Mouse (Mus musculus) lung, embryonic 16.5 days (tissue): ENCODE measurements around the gene Ugt1a10. TPM values are rescaled to one million over a fixed set of nuclear protein-coding genes. Genes with fewer than 3 reads are reported as not detected.

Experiments used
- ATAC-seq: fragments of 200-750 bp; cut with Nextera tagmentation; 2 replicates; pipeline ENCODE4 v1.8.0; 2017; ENCODE audit warnings: low read depth, mild to moderate bottlenecking, moderate library complexity
- H3K27ac ChIP-seq: fragments of 300-500 bp; sonication (generic); 2 replicates; pipeline ENCODE4 v1.5.1; 2014; ENCODE audit warnings: mild to moderate bottlenecking, control low read depth, low read length
- H3K27me3 ChIP-seq: fragments of 300-500 bp; sonication (generic); 2 replicates; pipeline ENCODE4 v1.6.1; 2014; ENCODE audit warnings: low read depth, low read length, mixed read lengths; ENCODE audit not compliant: control insufficient read depth, insufficient read depth
- H3K36me3 ChIP-seq: fragments of 300-500 bp; sonication (generic); 2 replicates; pipeline ENCODE4 v1.6.1; 2014; ENCODE audit warnings: low read length; ENCODE audit not compliant: control insufficient read depth, insufficient read depth
- H3K4me1 ChIP-seq: fragments of 300-500 bp; sonication (generic); replicated peaks from 2 replicates; pipeline ENCODE4 v1.6.1; 2014; ENCODE audit warnings: low read length, mixed read lengths; ENCODE audit not compliant: control insufficient read depth, insufficient read depth
- H3K4me2 ChIP-seq: fragments of 300-500 bp; sonication (generic); 2 replicates; pipeline ENCODE4 v1.6.1; 2014; ENCODE audit warnings: low read depth, low read length, control low read depth
- H3K4me3 ChIP-seq: fragments of 300-500 bp; sonication (generic); 2 replicates; pipeline ENCODE4 v1.5.1; 2014; ENCODE audit warnings: mild to moderate bottlenecking, low read length, control low read depth
- H3K9ac ChIP-seq: fragments of 300-500 bp; sonication (generic); 2 replicates; pipeline ENCODE4 v1.6.1; 2014; ENCODE audit warnings: low read length, control low read depth
- H3K9me3 ChIP-seq: fragments of 300-500 bp; sonication (generic); 2 replicates; pipeline ENCODE4 v1.6.1; 2016; ENCODE audit warnings: low read length; ENCODE audit not compliant: control insufficient read depth
- WGBS: fragments of 180-500 bp; shearing (Covaris S2); extraction: QIAGEN DNeasy Blood & Tissue Kit; methylation state at CpG from one replicate; pipeline ENCODE4 v1.1.7; 2014; 5-methylcytosine and 5-hydroxymethylcytosine counted together
- polyA plus RNA-seq: library from polyadenylated mRNA; unstranded; fragments of >200 nt; fragmentation: Nextera tagmentation; extraction: Ambion mirVana; gene quantifications from 2 replicates; pipeline ENCODE4 v1.2.1, GENCODE M21; 2015

Ugt1a10 gene
- polyA plus RNA-seq, 1 experiment from 2014 or later = not detected

- H3K4me1 ChIP-seq = no peaks in the 10 kb centered on the region
- ATAC-seq = no peak
- H3K36me3 ChIP-seq = peaks cover 72% of the 10 kb centered on the region
- H3K4me2 ChIP-seq = no peak overlapping the region
- no peak overlapping the region for H3K27ac ChIP-seq
- no peaks in the 10 kb centered on the region for H3K27me3 ChIP-seq
- H3K9ac ChIP-seq = no peak overlapping the region
- no peaks in the 10 kb centered on the region for H3K9me3 ChIP-seq
- WGBS = 82% methylated on average over 7 of the region's 7 CpGs
- H3K4me3 ChIP-seq = no peak overlapping the region
These were observed 206.5 kb downstream of the Ugt1a10 start for GRCm38 (mm10) chr1:88261706-88262105.

- Histone ChIP-seq H3K27ac (no peak overlapping the region), H3K4me3 (no peak overlapping the region), H3K27me3 (no peaks in the 10 kb centered on the region), H3K4me1 (no peaks in the 10 kb centered on the region), H3K4me2 (no peak overlapping the region), H3K36me3 (peaks cover 78% of the 10 kb centered on the region), H3K9me3 (no peaks in the 10 kb centered on the region), H3K9ac (no peak overlapping the region)
- WGBS = 68% methylated on average over 4 of the region's 4 CpGs
- ATAC-seq = peak; percentile 1; the same call in 1 of the 2 replicates
These were observed 207.1 kb downstream of the Ugt1a10 start for GRCm38 (mm10) chr1:88262255-88262654.

GRCm38 (mm10) chr1:88262961-88263360 is 207.8 kb downstream of the Ugt1a10 start:
- H3K4me2 ChIP-seq = no peak overlapping the region
- 73% methylated on average over 6 of the region's 6 CpGs for WGBS

GRCm38 (mm10) chr1:88263778-88264177 is 208.6 kb downstream of the Ugt1a10 start:
- no peak overlapping the region for H3K27ac ChIP-seq
- H3K9ac ChIP-seq = no peak overlapping the region
- peaks cover 93% of the 10 kb centered on the region for H3K36me3 ChIP-seq
- no peak overlapping the region for H3K4me3 ChIP-seq
- no peaks in the 10 kb centered on the region for H3K27me3 ChIP-seq
- no peaks in the 10 kb centered on the region for H3K4me1 ChIP-seq
- no peak overlapping the region for H3K4me2 ChIP-seq
- WGBS = 90% methylated on average over 5 of the region's 5 CpGs
- no peaks in the 10 kb centered on the region for H3K9me3 ChIP-seq
- no peak for ATAC-seq

More at GRCm38 (mm10) chr1:88262961-88263360, 207.8 kb downstream of the Ugt1a10 start:
- H3K27me3 ChIP-seq = no peaks in the 10 kb centered on the region
- no peaks in the 10 kb centered on the region for H3K9me3 ChIP-seq
- H3K4me1 ChIP-seq = no peaks in the 10 kb centered on the region
- no peak for ATAC-seq
- H3K36me3 ChIP-seq = peaks cover 85% of the 10 kb centered on the region
- no peak overlapping the region for H3K4me3 ChIP-seq
- H3K27ac ChIP-seq = no peak overlapping the region
- H3K9ac ChIP-seq = no peak overlapping the region

- Histone ChIP-seq H3K4me1 (no peaks in the 10 kb centered on the region), H3K9me3 (no peaks in the 10 kb centered on the region), H3K9ac (no peak overlapping the region), H3K4me2 (no peak overlapping the region), H3K27me3 (no peaks in the 10 kb centered on the region), H3K36me3 (peaks cover 99% of the 10 kb centered on the region), H3K27ac (no peak overlapping the region), H3K4me3 (no peak overlapping the region)
- WGBS = 80% methylated on average over 7 of the region's 7 CpGs
- ATAC-seq = no peak
These were observed 209.2 kb downstream of the Ugt1a10 start for GRCm38 (mm10) chr1:88264237-88264868.

GRCm38 (mm10) chr1:88264869-88265240 is 209.7 kb downstream of the Ugt1a10 start:
- ATAC-seq = no peak
- no peak overlapping the region for H3K4me3 ChIP-seq
- peaks cover 100% of the 10 kb centered on the region for H3K36me3 ChIP-seq
- no peaks in the 10 kb centered on the region for H3K27me3 ChIP-seq
- no peaks in the 10 kb centered on the region for H3K9me3 ChIP-seq
- no peaks in the 10 kb centered on the region for H3K4me1 ChIP-seq
- H3K4me2 ChIP-seq = no peak overlapping the region
- no peak overlapping the region for H3K9ac ChIP-seq
- no peak overlapping the region for H3K27ac ChIP-seq
- WGBS = 77% methylated on average over 4 of the region's 4 CpGs

- 88% methylated on average over 13 of the region's 13 CpGs for WGBS
These were observed 210.9 kb downstream of the Ugt1a10 start for GRCm38 (mm10) chr1:88266123-88266522.

GRCm38 (mm10) chr1:88267489-88267888 is 212.3 kb downstream of the Ugt1a10 start:
- Histone ChIP-seq H3K4me3 (no peak overlapping the region), H3K27me3 (no peaks in the 10 kb centered on the region), H3K4me2 (no peak overlapping the region), H3K9ac (no peak overlapping the region), H3K36me3 (peaks cover 88% of the 10 kb centered on the region), H3K27ac (no peak overlapping the region), H3K9me3 (no peaks in the 10 kb centered on the region), H3K4me1 (no peaks in the 10 kb centered on the region)
- no peak for ATAC-seq
- WGBS = 92% methylated on average over 6 of the region's 6 CpGs

More at GRCm38 (mm10) chr1:88266123-88266522, 210.9 kb downstream of the Ugt1a10 start:
- no peaks in the 10 kb centered on the region for H3K9me3 ChIP-seq
- H3K4me1 ChIP-seq = no peaks in the 10 kb centered on the region
- no peak for ATAC-seq
- H3K27ac ChIP-seq = no peak overlapping the region
- H3K4me3 ChIP-seq = no peak overlapping the region
- H3K4me2 ChIP-seq = no peak overlapping the region
- peaks cover 89% of the 10 kb centered on the region for H3K36me3 ChIP-seq
- H3K27me3 ChIP-seq = no peaks in the 10 kb centered on the region
- H3K9ac ChIP-seq = no peak overlapping the region

GRCm38 (mm10) chr1:88268070-88268469 is 212.9 kb downstream of the Ugt1a10 start:
- Histone ChIP-seq H3K4me2 (no peak overlapping the region), H3K36me3 (peaks cover 87% of the 10 kb centered on the region), H3K9ac (no peak overlapping the region), H3K4me1 (no peaks in the 10 kb centered on the region), H3K9me3 (no peaks in the 10 kb centered on the region), H3K27ac (no peak overlapping the region), H3K4me3 (no peak overlapping the region), H3K27me3 (no peaks in the 10 kb centered on the region)
- WGBS = 80% methylated on average over 6 of the region's 6 CpGs
- no peak for ATAC-seq
